Mouse (Mus musculus): ENCODE data around the gene Tnnc1. TPM values are rescaled to one million over a fixed set of nuclear protein-coding genes. Genes with fewer than 3 reads are reported as not detected.
A peak's percentile ranks its signal among the peaks of the same experiment; 100 is the strongest.

The Tnnc1 gene
- polyA plus RNA-seq (2016; fragmentation: Nextera tagmentation; extraction: Ambion mirVana): 0.80 and 1.1 TPM in 2 replicates

DNA sequence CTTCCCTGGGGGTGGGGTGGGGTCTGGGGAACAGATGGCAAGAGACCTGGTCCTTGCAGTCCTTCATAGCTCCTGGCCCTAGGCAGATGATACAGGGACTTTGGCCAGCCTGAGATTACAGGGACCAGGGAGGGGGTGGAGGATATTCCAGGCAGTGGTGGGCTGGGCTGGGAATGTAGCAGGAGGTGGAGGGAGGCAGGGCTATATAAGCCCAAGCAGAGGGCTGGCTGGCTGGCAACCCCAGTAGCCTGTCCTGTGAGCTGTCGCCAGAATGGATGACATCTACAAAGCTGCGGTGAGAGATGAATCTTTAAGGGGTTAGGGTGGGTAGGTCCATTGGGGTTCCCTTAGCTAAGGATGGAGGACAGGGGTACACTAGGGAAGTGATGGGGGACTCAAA, at the start of gene Tnnc1:
Gene Tnnc1, plus strand, starts transcription at position 229 of the 400 bp plus-strand sequence.
- Histone ChIP-seq H3K27me3 (ENCODE audit: low read depth, poor library complexity, severe bottlenecking) (no peaks in the 10 kb centered on the region), H3K9me3 (replicated peaks) (no peaks in the 10 kb centered on the region), H3K36me3 (peaks cover 18% of the 10 kb centered on the region), H3K27ac (replicated peaks) (peak within 1 kb of the TSS; percentile 99), H3K4me3 (peak within 1 kb of the TSS; percentile 88), H3K4me1 (peaks cover 29% of the 10 kb centered on the region)
- no peak for DNase-seq (ENCODE audit: low spot score)
- 84% methylated on average over 2 of the region's 2 CpGs for WGBS

DNA sequence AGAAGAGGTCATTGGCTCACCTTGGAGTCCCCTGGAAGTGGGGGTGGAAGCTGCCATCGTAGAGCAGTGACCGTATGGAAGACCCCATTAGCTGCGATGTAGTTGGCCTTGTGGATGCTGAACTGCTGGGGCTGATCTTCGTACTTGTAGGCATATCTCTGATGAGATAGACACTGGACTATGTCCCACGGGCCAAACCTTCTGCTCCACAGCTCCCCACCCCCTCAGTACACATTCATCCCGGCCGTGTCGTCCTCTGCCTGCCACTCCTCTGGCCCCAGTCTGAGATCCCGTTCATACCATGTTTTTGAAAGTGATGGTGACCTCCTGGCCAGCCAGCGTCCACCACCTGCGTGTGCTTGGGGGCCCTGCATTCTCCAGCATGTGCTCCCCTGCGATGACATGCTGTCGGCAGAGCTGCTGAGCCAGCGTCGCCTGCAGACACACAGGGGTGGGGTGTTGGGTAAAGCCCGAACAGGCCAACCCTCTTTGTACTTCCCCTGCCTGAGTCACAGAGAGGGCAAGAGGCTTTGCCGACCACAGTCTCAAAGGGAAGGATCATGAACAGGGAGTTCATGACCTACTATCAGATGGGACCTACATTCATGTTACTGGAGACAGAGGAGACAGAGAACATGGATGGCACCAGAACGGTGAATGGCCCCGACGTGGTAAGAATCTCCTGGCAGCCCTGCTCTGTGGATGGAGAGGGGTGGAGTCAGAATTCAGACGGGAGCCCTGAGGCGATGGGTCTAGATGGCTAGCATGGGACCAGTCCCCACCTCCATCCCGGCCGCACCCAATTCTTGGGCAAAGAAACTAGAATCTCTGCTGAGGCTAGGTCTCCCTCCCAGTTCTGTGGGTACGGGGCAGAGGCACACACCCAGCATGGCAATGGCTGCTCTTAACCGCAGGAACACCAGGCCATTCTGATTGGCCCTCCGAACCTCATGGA, 47.6 kb upstream of the Tnnc1 start:
- Histone ChIP-seq H3K27me3 (ENCODE audit: low read depth, poor library complexity, severe bottlenecking) (no peaks in the 10 kb centered on the region), H3K9me3 (replicated peaks) (no peaks in the 10 kb centered on the region), H3K27ac (replicated peaks) (no peak overlapping the region), H3K4me1 (peaks cover 19% of the 10 kb centered on the region), H3K36me3 (no peaks in the 10 kb centered on the region), H3K4me3 (no peak overlapping the region)
- DNase-seq (ENCODE audit: low spot score): no peak
- WGBS: 86% methylated on average over 27 of the region's 27 CpGs

DNA sequence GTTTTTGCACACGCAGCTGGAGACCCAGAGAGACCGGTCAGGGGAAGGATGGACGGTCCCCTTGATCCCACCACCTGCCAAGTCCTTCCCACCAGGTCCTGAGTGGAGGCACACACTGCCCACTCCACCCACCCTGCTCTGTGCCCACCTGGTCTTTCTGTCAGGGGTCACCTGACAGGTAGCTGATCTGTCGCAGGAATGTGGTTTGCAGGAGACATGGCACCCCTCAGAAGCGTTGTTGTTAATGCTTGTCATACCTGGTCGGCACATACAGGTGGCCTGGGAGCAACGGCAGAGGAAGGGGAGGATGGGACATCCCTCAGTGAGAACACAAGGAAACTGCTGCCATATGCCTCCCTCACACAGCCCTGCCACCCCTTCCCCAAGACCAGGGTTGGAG, 46.9 kb upstream of the Tnnc1 start:
- Histone ChIP-seq H3K27me3 (ENCODE audit: low read depth, poor library complexity, severe bottlenecking) (no peaks in the 10 kb centered on the region), H3K9me3 (replicated peaks) (no peaks in the 10 kb centered on the region), H3K36me3 (no peaks in the 10 kb centered on the region), H3K4me1 (peaks cover 25% of the 10 kb centered on the region), H3K4me3 (no peak overlapping the region), H3K27ac (replicated peaks) (no peak overlapping the region)
- DNase-seq (ENCODE audit: low spot score): no peak
- WGBS: 89% methylated on average over 7 of the region's 7 CpGs

DNA sequence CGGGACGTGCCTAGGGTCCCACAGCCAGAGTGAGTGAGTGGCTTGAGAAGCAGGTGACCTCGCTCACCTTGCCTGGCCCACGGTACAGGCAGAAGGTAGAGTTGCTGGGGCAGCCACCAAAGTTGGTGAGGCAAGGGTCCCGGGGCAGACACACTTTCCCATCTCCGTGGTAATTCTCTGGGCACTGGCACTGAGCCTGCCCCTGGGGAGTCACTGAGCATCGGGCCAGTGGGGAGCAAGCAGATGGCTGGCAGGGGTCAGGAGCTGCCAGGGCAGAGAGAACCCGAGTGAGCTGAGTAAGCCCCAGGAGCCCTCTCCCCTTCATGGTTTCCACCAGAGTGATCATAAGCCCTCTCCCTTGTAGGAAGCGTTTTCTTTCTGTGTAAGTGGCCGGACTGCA, 46.5 kb upstream of the Tnnc1 start:
- WGBS: 79% methylated on average over 10 of the region's 10 CpGs
- H3K4me1 ChIP-seq: peaks cover 29% of the 10 kb centered on the region
- no peak overlapping the region for H3K27ac ChIP-seq (replicated peaks)
- H3K36me3 ChIP-seq: no peaks in the 10 kb centered on the region
- no peaks in the 10 kb centered on the region for H3K9me3 ChIP-seq (replicated peaks)
- H3K27me3 ChIP-seq (ENCODE audit: low read depth, poor library complexity, severe bottlenecking): no peaks in the 10 kb centered on the region
- no peak for DNase-seq (ENCODE audit: low spot score)
- H3K4me3 ChIP-seq: no peak overlapping the region

DNA sequence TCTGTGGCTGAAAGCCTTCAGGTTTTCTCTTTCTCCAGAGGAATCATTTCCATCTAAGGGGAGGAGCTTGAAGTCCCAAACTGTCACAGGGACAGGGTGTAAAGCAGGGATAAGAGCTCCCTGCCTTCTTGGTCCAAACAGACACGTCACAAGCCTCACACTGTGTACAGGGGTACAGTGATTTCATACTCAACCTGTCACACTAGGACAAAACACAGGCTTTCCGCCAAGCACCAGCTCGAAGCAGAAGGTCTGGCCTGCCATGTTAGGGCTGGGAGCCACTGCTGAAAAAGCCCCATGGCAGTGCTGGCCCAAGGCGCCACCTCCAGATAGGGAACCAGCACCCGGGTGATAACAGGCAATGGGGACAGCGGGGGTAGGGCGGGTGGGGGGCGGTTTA, 44.0 kb upstream of the Tnnc1 start:
- peaks cover 37% of the 10 kb centered on the region for H3K4me1 ChIP-seq
- DNase-seq (ENCODE audit: low spot score): no peak
- H3K27me3 ChIP-seq (ENCODE audit: low read depth, poor library complexity, severe bottlenecking): no peaks in the 10 kb centered on the region
- H3K9me3 ChIP-seq (replicated peaks): no peaks in the 10 kb centered on the region
- no peaks in the 10 kb centered on the region for H3K36me3 ChIP-seq
- no peak overlapping the region for H3K27ac ChIP-seq (replicated peaks)
- WGBS: 87% methylated on average over 8 of the region's 8 CpGs
- no peak overlapping the region for H3K4me3 ChIP-seq

DNA sequence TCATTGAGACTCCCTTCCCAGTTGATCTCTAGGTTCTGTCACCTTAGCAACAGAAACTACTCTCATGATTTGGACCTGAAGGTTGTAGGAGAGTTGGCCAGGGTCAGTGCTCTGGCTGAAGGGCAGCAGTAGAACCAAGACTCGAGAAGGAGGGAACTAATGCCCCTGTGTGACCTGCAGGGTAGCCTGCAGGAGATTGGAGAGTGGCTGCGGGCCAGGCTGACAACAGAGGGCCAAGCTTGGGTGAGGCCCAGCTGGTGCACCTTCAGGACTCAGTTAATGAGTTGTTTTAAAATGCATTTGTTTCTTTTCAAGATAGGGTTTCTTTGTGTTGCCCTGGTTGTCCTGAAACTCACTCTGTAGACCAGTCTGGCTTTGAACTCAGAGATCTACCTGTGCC, 43.1 kb upstream of the Tnnc1 start:
- Histone ChIP-seq H3K27me3 (ENCODE audit: low read depth, poor library complexity, severe bottlenecking) (no peaks in the 10 kb centered on the region), H3K27ac (replicated peaks) (no peak overlapping the region), H3K36me3 (peaks cover 6% of the 10 kb centered on the region), H3K4me1 (peaks cover 37% of the 10 kb centered on the region), H3K4me3 (no peak overlapping the region), H3K9me3 (replicated peaks) (no peaks in the 10 kb centered on the region)
- DNase-seq (ENCODE audit: low spot score): no peak
- 79% methylated on average over 2 of the region's 2 CpGs for WGBS

DNA sequence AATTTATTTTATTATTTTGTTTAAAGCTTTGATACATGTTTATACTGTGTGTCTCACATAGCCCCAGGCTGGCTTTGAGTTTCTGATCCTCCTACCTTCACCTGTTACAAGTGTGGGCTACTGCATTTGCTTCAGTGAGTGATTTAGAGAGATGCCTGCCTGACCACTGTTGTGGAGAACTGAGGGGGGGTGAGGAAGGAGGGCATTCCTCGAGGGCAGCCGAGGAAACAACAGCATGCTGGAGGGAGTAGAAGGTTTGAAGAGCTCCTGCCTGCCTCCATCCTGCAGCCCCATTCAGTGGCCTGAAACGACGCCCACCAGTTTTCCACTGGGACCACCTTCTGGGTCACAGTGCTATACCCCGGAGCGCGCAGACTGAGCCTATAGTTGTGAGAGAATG, 42.7 kb upstream of the Tnnc1 start:
- WGBS: 65% methylated on average over 7 of the region's 7 CpGs
- no peak overlapping the region for H3K27ac ChIP-seq (replicated peaks)

DNA sequence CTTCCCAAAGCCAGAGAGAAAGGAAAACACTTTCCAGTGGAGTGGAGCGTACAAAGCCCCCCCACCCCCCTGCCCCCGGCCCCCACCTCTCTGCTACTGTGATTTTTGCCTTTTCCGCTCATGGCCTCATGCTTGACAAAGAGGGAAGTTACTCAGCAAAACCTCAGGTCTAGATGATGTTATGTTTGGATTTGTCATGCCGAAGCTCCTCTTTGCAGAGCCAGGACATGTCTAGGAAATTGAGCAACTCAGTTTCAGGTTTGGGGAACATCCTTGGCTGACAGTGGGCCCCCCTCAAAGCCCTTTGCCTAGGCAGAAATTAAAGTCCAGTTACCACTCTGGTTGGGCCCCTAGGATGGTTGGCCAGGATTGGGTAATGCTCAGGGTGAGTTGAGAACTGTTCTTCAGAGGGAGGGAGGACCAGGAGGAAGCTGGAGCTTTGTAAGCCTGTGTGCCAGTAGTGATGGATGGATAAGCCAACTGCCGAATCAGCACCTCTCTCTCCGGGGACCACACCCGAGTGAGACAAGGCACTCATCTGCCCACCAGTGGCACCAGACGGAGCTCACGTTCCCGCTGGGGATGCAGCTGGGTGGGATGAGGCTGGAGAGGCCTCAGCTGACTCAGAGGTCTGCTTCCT, 42.0 kb upstream of the Tnnc1 start:
- Histone ChIP-seq H3K27ac (replicated peaks) (peak overlapping the region; percentile 47), H3K4me1 (peaks cover 32% of the 10 kb centered on the region), H3K36me3 (peaks cover 17% of the 10 kb centered on the region), H3K4me3 (no peak overlapping the region), H3K27me3 (ENCODE audit: low read depth, poor library complexity, severe bottlenecking) (no peaks in the 10 kb centered on the region), H3K9me3 (replicated peaks) (no peaks in the 10 kb centered on the region)
- 84% methylated on average over 10 of the region's 10 CpGs for WGBS
- DNase-seq (ENCODE audit: low spot score): no peak

More for the DNA sequence above, 42.7 kb upstream of the Tnnc1 start:
- Histone ChIP-seq H3K4me3 (no peak overlapping the region), H3K36me3 (peaks cover 11% of the 10 kb centered on the region), H3K9me3 (replicated peaks) (no peaks in the 10 kb centered on the region), H3K27me3 (ENCODE audit: low read depth, poor library complexity, severe bottlenecking) (no peaks in the 10 kb centered on the region), H3K4me1 (peaks cover 35% of the 10 kb centered on the region)
- DNase-seq (ENCODE audit: low spot score): no peak

DNA sequence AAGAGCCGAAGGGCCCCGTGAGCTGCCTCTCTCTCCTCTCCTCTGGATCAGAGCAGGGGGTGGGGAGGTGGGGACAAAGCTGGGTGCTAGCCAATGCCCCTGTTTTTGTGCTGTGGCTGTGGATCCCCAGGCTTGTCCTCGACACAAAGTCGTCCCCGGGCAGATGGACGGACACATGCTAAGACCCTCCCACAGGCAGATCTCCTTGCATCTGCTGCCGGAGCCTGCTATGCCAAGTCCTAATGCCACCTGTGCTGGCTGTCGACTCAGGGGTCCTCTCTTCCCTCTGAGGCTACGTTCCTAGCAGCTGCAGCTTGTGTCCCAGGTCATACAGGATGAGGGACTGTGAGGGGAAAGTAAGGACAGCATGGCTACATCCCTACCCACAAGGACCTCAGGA, 41.3 kb upstream of the Tnnc1 start:
- WGBS: 76% methylated on average over 9 of the region's 9 CpGs
- no peak for DNase-seq (ENCODE audit: low spot score)
- peaks cover 28% of the 10 kb centered on the region for H3K4me1 ChIP-seq
- H3K36me3 ChIP-seq: peaks cover 24% of the 10 kb centered on the region
- H3K9me3 ChIP-seq (replicated peaks): no peaks in the 10 kb centered on the region
- H3K27me3 ChIP-seq (ENCODE audit: low read depth, poor library complexity, severe bottlenecking): no peaks in the 10 kb centered on the region
- peak overlapping the region; percentile 20 for H3K4me3 ChIP-seq
- H3K27ac ChIP-seq (replicated peaks): peak overlapping the region; percentile 47

DNA sequence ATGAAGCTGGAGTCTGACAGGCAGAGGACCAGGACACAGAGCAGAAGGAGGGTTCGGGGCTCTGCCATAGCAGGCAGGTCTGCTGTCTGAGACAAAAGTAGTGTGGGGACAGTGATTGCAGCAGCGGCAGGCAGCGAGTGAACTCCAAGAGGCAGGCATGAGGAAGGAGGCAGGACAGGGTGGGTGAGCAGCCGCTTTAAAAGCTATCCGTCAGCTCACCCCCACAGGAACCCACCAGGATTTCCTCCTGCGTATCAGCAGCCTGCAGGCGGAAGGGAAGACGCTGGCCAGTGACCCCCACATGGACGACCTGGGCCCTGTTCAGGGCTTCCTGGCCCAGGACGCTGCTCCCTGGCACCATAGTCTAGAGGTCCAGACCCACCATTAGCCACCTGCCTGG, 39.7 kb upstream of the Tnnc1 start, which contains the start of gene Stab1:
Gene Stab1, minus strand, starts transcription at position 217 of the 400 bp plus-strand sequence.
- H3K9me3 ChIP-seq (replicated peaks): no peaks in the 10 kb centered on the region
- WGBS: 68% methylated on average over 10 of the region's 10 CpGs
- H3K27ac ChIP-seq (replicated peaks): peak within 1 kb of the TSS; percentile 1; the same call in 1 of the 2 replicates
- peaks cover 24% of the 10 kb centered on the region for H3K4me1 ChIP-seq
- no peaks in the 10 kb centered on the region for H3K27me3 ChIP-seq (ENCODE audit: low read depth, poor library complexity, severe bottlenecking)
- peak within 1 kb of the TSS; percentile 20 for H3K4me3 ChIP-seq
- peaks cover 40% of the 10 kb centered on the region for H3K36me3 ChIP-seq
- DNase-seq (ENCODE audit: low spot score): no peak

DNA sequence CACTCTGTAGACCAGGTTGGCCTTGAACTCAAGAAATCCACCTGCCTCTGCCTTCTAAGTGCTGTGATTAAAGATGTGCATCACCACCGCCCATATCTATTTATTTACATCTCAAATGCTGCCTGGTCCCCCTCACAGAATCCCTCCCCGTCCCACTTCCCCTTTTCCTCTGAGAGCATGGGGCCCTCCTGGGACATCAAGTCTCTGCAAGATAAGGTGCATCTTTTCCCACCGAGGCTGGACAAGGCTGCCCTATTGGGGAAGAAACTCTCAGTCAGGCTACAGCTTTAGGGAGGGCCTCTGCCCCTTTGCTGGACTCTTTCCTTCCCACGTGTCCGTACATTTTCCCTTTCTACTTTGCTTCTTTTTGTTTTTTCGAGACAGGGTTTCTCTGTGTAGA, 38.6 kb upstream of the Tnnc1 start:
- H3K27ac ChIP-seq (replicated peaks): no peak overlapping the region
- H3K4me3 ChIP-seq: no peak overlapping the region
- H3K9me3 ChIP-seq (replicated peaks): no peaks in the 10 kb centered on the region
- peaks cover 51% of the 10 kb centered on the region for H3K36me3 ChIP-seq
- DNase-seq (ENCODE audit: low spot score): no peak
- 90% methylated on average over 6 of the region's 6 CpGs for WGBS
- peaks cover 24% of the 10 kb centered on the region for H3K4me1 ChIP-seq
- no peaks in the 10 kb centered on the region for H3K27me3 ChIP-seq (ENCODE audit: low read depth, poor library complexity, severe bottlenecking)

DNA sequence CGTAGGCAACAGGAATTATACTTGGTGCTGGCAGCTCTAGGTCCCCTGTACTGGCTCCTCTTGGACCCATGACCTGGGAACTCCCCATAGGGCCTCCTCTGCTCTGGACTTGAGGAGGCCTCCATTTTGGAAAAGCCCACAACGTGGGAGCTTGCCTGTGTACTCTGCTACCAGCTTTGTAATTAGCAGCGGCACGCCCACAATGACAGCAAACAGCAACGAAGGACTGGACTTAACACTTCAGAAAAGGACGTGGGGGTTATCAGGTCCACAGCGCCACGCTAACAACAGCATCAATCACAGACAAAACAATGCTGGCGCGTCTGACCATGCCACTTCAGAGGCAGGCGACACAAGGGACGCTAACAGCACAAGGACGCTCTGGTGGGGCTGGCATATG, 37.1 kb upstream of the Tnnc1 start:
- Histone ChIP-seq H3K4me1 (peaks cover 18% of the 10 kb centered on the region), H3K9me3 (replicated peaks) (no peaks in the 10 kb centered on the region), H3K36me3 (peaks cover 66% of the 10 kb centered on the region), H3K4me3 (no peak overlapping the region), H3K27ac (replicated peaks) (no peak overlapping the region), H3K27me3 (ENCODE audit: low read depth, poor library complexity, severe bottlenecking) (no peaks in the 10 kb centered on the region)
- no peak for DNase-seq (ENCODE audit: low spot score)
- WGBS: 93% methylated on average over 13 of the region's 13 CpGs

DNA sequence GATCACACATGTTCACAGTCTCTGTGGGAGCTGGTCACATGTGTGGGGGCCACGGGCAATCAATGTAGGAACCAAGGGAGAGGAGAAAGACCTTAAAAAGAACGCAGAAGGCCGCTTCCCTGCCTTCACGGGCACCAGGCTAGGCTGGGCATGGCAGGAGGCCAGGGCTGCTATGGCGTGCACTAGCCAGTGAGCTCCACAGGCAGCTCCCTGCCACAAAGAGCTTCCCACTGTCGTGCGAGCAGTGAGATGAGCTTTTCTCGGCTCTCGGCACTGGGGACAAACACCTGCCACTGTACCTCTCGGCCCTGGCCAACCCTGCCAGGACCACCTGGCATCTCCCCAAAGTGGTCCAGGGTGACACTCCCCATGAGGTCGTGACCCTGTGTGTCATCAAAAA, 36.7 kb upstream of the Tnnc1 start:
- no peak for DNase-seq (ENCODE audit: low spot score)
- peaks cover 70% of the 10 kb centered on the region for H3K36me3 ChIP-seq
- H3K4me3 ChIP-seq: no peak overlapping the region
- no peak overlapping the region for H3K27ac ChIP-seq (replicated peaks)
- peaks cover 14% of the 10 kb centered on the region for H3K4me1 ChIP-seq
- no peaks in the 10 kb centered on the region for H3K27me3 ChIP-seq (ENCODE audit: low read depth, poor library complexity, severe bottlenecking)
- H3K9me3 ChIP-seq (replicated peaks): no peaks in the 10 kb centered on the region
- 91% methylated on average over 11 of the region's 11 CpGs for WGBS

Data from midbrain, embryonic 10.5 days (tissue).